Mouse (Mus musculus): Measurements from ENCODE around the gene Sec14l4. TPM values are rescaled to one million over a fixed set of nuclear protein-coding genes. Genes with fewer than 3 reads are reported as not detected.

Gene Sec14l4
- polyA plus RNA-seq, 1 experiment from 2014 or later: 0.62 TPM

- WGBS (ENCODE audit: insufficient replicate concordance): 72% methylated on average over 18 of the region's 18 CpGs
- peak overlapping the region; percentile 75 for H3K4me3 ChIP-seq
- H3K4me1 ChIP-seq: peaks cover 46% of the 10 kb centered on the region
- peak overlapping the region; percentile 88 for H3K4me2 ChIP-seq
- H3K9me3 ChIP-seq (replicated peaks): peaks cover 12% of the 10 kb centered on the region
- 0 out of 2 replicates have a peak overlapping the region, but pooled peaks have one; percentile 81 for H3K9ac ChIP-seq
- H3K36me3 ChIP-seq: peaks cover 39% of the 10 kb centered on the region
- no peaks in the 10 kb centered on the region for H3K27me3 ChIP-seq (replicated peaks)
- peak overlapping the region; percentile 43 for H3K27ac ChIP-seq
- no peak for ATAC-seq
Measured at GRCm38 (mm10) chr11:4093459-4094377, 62.5 kb downstream of the Sec14l4 start.

- H3K27ac ChIP-seq: peak overlapping the region; percentile 88
- ATAC-seq: peak; percentile 21; the same call in 1 of the 2 replicates
- H3K27me3 ChIP-seq (replicated peaks): no peaks in the 10 kb centered on the region
- H3K9ac ChIP-seq: peak overlapping the region; percentile 81
- H3K4me1 ChIP-seq: peaks cover 46% of the 10 kb centered on the region
- H3K36me3 ChIP-seq: peaks cover 39% of the 10 kb centered on the region
- peak overlapping the region; percentile 88 for H3K4me2 ChIP-seq
- WGBS (ENCODE audit: insufficient replicate concordance): 2% methylated on average over 24 of the region's 24 CpGs
- H3K4me3 ChIP-seq: peak overlapping the region; percentile 75
- peaks cover 12% of the 10 kb centered on the region for H3K9me3 ChIP-seq (replicated peaks)
Measured at GRCm38 (mm10) chr11:4094378-4095170, 63.3 kb downstream of the Sec14l4 start.

- Histone ChIP-seq H3K9me3 (replicated peaks) (peaks cover 12% of the 10 kb centered on the region), H3K9ac (peak within 1 kb of the TSS; percentile 81), H3K4me3 (peak within 1 kb of the TSS; percentile 75), H3K4me2 (peak within 1 kb of the TSS; percentile 88), H3K27ac (peak within 1 kb of the TSS; percentile 88), H3K36me3 (peaks cover 36% of the 10 kb centered on the region), H3K4me1 (peaks cover 46% of the 10 kb centered on the region), H3K27me3 (replicated peaks) (no peaks in the 10 kb centered on the region)
- ATAC-seq: peak; percentile 22
- WGBS (ENCODE audit: insufficient replicate concordance): 4% methylated on average over 34 of the region's 34 CpGs
Measured at GRCm38 (mm10) chr11:4095171-4096053, 64.2 kb downstream of the Sec14l4 start, which contains the start of gene Mtfp1. TSS of gene Mtfp1 (minus strand) at chr11:4095445.

- peak; percentile 91 for ATAC-seq
- H3K9me3 ChIP-seq (replicated peaks): peaks cover 4% of the 10 kb centered on the region
- no peaks in the 10 kb centered on the region for H3K27me3 ChIP-seq (replicated peaks)
- under 1% methylated on average over 45 of the region's 45 CpGs for WGBS (ENCODE audit: insufficient replicate concordance)
- H3K4me3 ChIP-seq: peak overlapping the region; percentile 75
- peaks cover 28% of the 10 kb centered on the region for H3K36me3 ChIP-seq
- H3K4me1 ChIP-seq: peaks cover 46% of the 10 kb centered on the region
- H3K4me2 ChIP-seq: peak overlapping the region; percentile 88
- H3K27ac ChIP-seq: peak overlapping the region; percentile 88
- H3K9ac ChIP-seq: peak overlapping the region; percentile 81
Measured at GRCm38 (mm10) chr11:4096054-4096984, 65.1 kb downstream of the Sec14l4 start.

GRCm38 (mm10) chr11:4097091-4097621 lies 65.9 kb downstream of the Sec14l4 start:
- peak overlapping the region; percentile 77 for H3K9ac ChIP-seq

More at GRCm38 (mm10) chr11:4097091-4097621, 65.9 kb downstream of the Sec14l4 start:
- H3K27me3 ChIP-seq (replicated peaks): 0 out of 2 replicates have a peak, but pooled peaks cover 6% of the 10 kb centered on the region
- peaks cover 20% of the 10 kb centered on the region for H3K36me3 ChIP-seq
- peak; percentile 14 for ATAC-seq
- 35% methylated on average over 10 of the region's 10 CpGs for WGBS (ENCODE audit: insufficient replicate concordance)
- peak overlapping the region; percentile 88 for H3K27ac ChIP-seq
- H3K9me3 ChIP-seq (replicated peaks): no peaks in the 10 kb centered on the region
- H3K4me3 ChIP-seq: peak overlapping the region; percentile 75
- H3K4me2 ChIP-seq: peak overlapping the region; percentile 88
- peaks cover 46% of the 10 kb centered on the region for H3K4me1 ChIP-seq

Other genes starting within 250 kb of the Sec14l4 start
- 0.15 and 0.20 TPM in 2 replicates for gene Osbp2, start 167.6 kb upstream of the Sec14l4 start, polyA plus RNA-seq (2016; fragmentation: Nextera tagmentation; extraction: Ambion mirVana)
- 0.05 TPM in 1 of 2 replicates, not detected in the other for gene 4921536K21Rik, start 136.4 kb upstream of the Sec14l4 start, polyA plus RNA-seq (2016; fragmentation: Nextera tagmentation; extraction: Ambion mirVana)
- 0.80 and 0.95 TPM in 2 replicates for gene Dusp18, start 136.2 kb upstream of the Sec14l4 start, polyA plus RNA-seq (2016; fragmentation: Nextera tagmentation; extraction: Ambion mirVana)
- 0.86 and 1.2 TPM in 2 replicates for gene Slc35e4, start 116.8 kb upstream of the Sec14l4 start, polyA plus RNA-seq (2016; fragmentation: Nextera tagmentation; extraction: Ambion mirVana)
- gene Tcn2, start 99.3 kb upstream of the Sec14l4 start, polyA plus RNA-seq (2016; fragmentation: Nextera tagmentation; extraction: Ambion mirVana): 14.0 and 14.5 TPM in 2 replicates
- 72.0 and 74.0 TPM in 2 replicates for gene Pes1, start 67.5 kb upstream of the Sec14l4 start, polyA plus RNA-seq (2016; fragmentation: Nextera tagmentation; extraction: Ambion mirVana)
- gene 4930556J24Rik, start 54.7 kb upstream of the Sec14l4 start, polyA plus RNA-seq (2016; fragmentation: Nextera tagmentation; extraction: Ambion mirVana): 0.11 and 0.13 TPM in 2 replicates
- gene Gal3st1, start 47.8 kb upstream of the Sec14l4 start, polyA plus RNA-seq (2016; fragmentation: Nextera tagmentation; extraction: Ambion mirVana): 0.72 and 0.85 TPM in 2 replicates
- gene Sec14l3, start 33.4 kb downstream of the Sec14l4 start, polyA plus RNA-seq (2016; fragmentation: Nextera tagmentation; extraction: Ambion mirVana): not detected in 2 replicates
- 32.2 and 35.9 TPM in 2 replicates for gene Mtfp1, start 64.0 kb downstream of the Sec14l4 start, polyA plus RNA-seq (2016; fragmentation: Nextera tagmentation; extraction: Ambion mirVana)
- gene Sec14l2, start 92.0 kb downstream of the Sec14l4 start, polyA plus RNA-seq (2016; fragmentation: Nextera tagmentation; extraction: Ambion mirVana): 5.4 and 5.9 TPM in 2 replicates
- 9.7 and 10.6 TPM in 2 replicates for gene Rnf215, start 103.7 kb downstream of the Sec14l4 start, polyA plus RNA-seq (2016; fragmentation: Nextera tagmentation; extraction: Ambion mirVana)
- 1.4 and 1.5 TPM in 2 replicates for gene Ccdc157, start 128.8 kb downstream of the Sec14l4 start, polyA plus RNA-seq (2016; fragmentation: Nextera tagmentation; extraction: Ambion mirVana)
- gene Sf3a1, start 128.9 kb downstream of the Sec14l4 start, polyA plus RNA-seq (2016; fragmentation: Nextera tagmentation; extraction: Ambion mirVana): 41.7 and 42.1 TPM in 2 replicates
- 9.8 and 10.7 TPM in 2 replicates for gene Tbc1d10a, start 155.3 kb downstream of the Sec14l4 start, polyA plus RNA-seq (2016; fragmentation: Nextera tagmentation; extraction: Ambion mirVana)
- 2.1 and 2.3 TPM in 2 replicates for gene Castor1, start 186.8 kb downstream of the Sec14l4 start, polyA plus RNA-seq (2016; fragmentation: Nextera tagmentation; extraction: Ambion mirVana)
- 0.48 and 0.55 TPM in 2 replicates for gene Osm, start 205.0 kb downstream of the Sec14l4 start, polyA plus RNA-seq (2016; fragmentation: Nextera tagmentation; extraction: Ambion mirVana)
- not detected in 2 replicates for gene Lif, start 226.1 kb downstream of the Sec14l4 start, polyA plus RNA-seq (2016; fragmentation: Nextera tagmentation; extraction: Ambion mirVana)